Mouse (Mus musculus) myocyte (in vitro differentiated cells): ENCODE measurements at regions not wholly inside any gene's neighbourhood (a gene's known extent, or its start where the extent isn't known, plus 50 kb on each side); places are given as distances from the start of the nearest gene placed in this dataset.

Source experiments
- CEBPB ChIP-seq: IDR thresholded peaks from 2 replicates; pipeline ENCODE4 v1.6.1; 2011; ENCODE audit warnings: mild to moderate bottlenecking, moderate library complexity; ENCODE audit not compliant: poor library complexity, insufficient read depth, severe bottlenecking
- MAX ChIP-seq: IDR thresholded peaks from one replicate; pipeline ENCODE4 v1.6.1; 2011; ENCODE audit warnings: low read depth, mild to moderate bottlenecking, control low read depth
- MYOD1 ChIP-seq, 3 experiments: IDR thresholded peaks; one replicate each; pipeline ENCODE4 v1.6.1; 2011; ENCODE audit warnings: control low read depth in 2 of 3, low read depth in 2 of 3, mild to moderate bottlenecking in 2 of 3, moderate library complexity in 1 of 3; ENCODE audit not compliant: insufficient read length in 2 of 3, control insufficient read depth in 1 of 3
- MYOG ChIP-seq, 3 experiments: IDR thresholded peaks; one replicate each; pipeline ENCODE4 v1.6.1; 2011; ENCODE audit warnings: control low read depth in 2 of 3, low read depth in 2 of 3, mild to moderate bottlenecking in 2 of 3; ENCODE audit not compliant: insufficient read length in 2 of 3, control insufficient read depth in 1 of 3, insufficient read depth in 1 of 3
- POLR2A ChIP-seq: IDR thresholded peaks from one replicate; pipeline ENCODE4 v1.6.1; 2011; ENCODE audit warnings: low read depth, mild to moderate bottlenecking, control low read depth, moderate library complexity; ENCODE audit not compliant: insufficient read length
- POLR2AphosphoS2 ChIP-seq: IDR thresholded peaks from one replicate; pipeline ENCODE4 v1.6.1; 2011; ENCODE audit warnings: low read depth, control low read depth; ENCODE audit not compliant: insufficient read length
- TCF12 ChIP-seq: IDR thresholded peaks from one replicate; pipeline ENCODE4 v1.6.1; 2011; ENCODE audit warnings: mild to moderate bottlenecking, control low read depth; ENCODE audit not compliant: poor library complexity, insufficient read depth, severe bottlenecking
- USF1 ChIP-seq: IDR thresholded peaks from one replicate; pipeline ENCODE4 v1.6.1; 2011; ENCODE audit warnings: low read depth, mild to moderate bottlenecking, control low read depth, moderate library complexity

DNA sequence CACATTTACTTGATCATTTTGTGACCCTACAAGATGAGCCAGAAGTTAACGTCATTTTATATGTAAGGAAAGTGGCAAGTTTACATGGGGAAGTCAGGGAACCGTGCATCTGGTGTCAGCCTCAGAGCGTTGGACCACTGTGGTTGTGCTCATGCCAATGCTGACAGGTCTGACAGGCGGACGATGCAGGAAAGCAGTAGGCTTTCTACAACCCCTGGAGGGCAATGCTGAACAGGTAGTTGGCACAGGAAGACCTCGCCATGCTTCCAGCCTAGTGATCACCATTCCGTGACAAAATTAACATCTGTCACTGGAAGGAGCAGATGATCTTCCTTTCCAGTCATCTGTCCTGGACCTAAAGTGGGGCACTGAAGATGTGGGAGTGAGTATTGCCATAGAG is 60.8 kb upstream of the Jam3 start:
- no peak for TF ChIP-seq CEBPB
- TF ChIP-seq MAX, result no peak
- no peak for TF ChIP-seq POLR2AphosphoS2
- TF ChIP-seq POLR2A, result no peak
- TF ChIP-seq MYOG (IDR thresholded peaks at IDR 0.05; ENCODE audit: control insufficient read depth in 1 of 3, insufficient read depth in 1 of 3, insufficient read length in 2 of 3, low read depth in 2 of 3), result no peak
- no peak for TF ChIP-seq USF1
- TF ChIP-seq MYOD1 (IDR thresholded peaks at IDR 0.05; ENCODE audit: control insufficient read depth in 1 of 3, insufficient read length in 2 of 3, low read depth in 2 of 3), result no peak
- no peak for TF ChIP-seq TCF12
